Mouse (Mus musculus) intestine, embryonic 16.5 days (tissue): ENCODE results near the gene Olfr775. TPM values are rescaled to one million over a fixed set of nuclear protein-coding genes. Genes with fewer than 3 reads are reported as not detected.

Source experiments
- ATAC-seq: fragments of 200-750 bp; cut with Nextera tagmentation; 2 replicates; pipeline ENCODE4 v1.8.0; 2017; ENCODE audit warnings: moderate TSS enrichment, moderate library complexity
- H3K27ac ChIP-seq: fragments of 300-500 bp; sonication (generic); 2 replicates; pipeline ENCODE4 v1.5.1; 2014; ENCODE audit warnings: mild to moderate bottlenecking, low read length
- H3K27me3 ChIP-seq: fragments of 300-500 bp; sonication (generic); replicated peaks from 2 replicates; pipeline ENCODE4 v1.6.1; 2014; ENCODE audit warnings: low read length, control low read depth, mixed read lengths; ENCODE audit not compliant: control insufficient read depth, insufficient read depth
- H3K36me3 ChIP-seq: fragments of 300-500 bp; sonication (generic); 2 replicates; pipeline ENCODE4 v1.6.1; 2014; ENCODE audit warnings: low read length, control low read depth; ENCODE audit not compliant: control insufficient read depth, insufficient read depth
- H3K4me1 ChIP-seq: fragments of 300-500 bp; sonication (generic); 2 replicates; pipeline ENCODE4 v1.6.1; 2014; ENCODE audit warnings: low read length, control low read depth, mixed read lengths; ENCODE audit not compliant: control insufficient read depth, insufficient read depth
- H3K4me2 ChIP-seq: fragments of 300-500 bp; sonication (generic); 2 replicates; pipeline ENCODE4 v1.6.1; 2014; ENCODE audit warnings: low read depth, low read length, control low read depth
- H3K4me3 ChIP-seq: fragments of 300-500 bp; sonication (generic); 2 replicates; pipeline ENCODE4 v1.5.1; 2014; ENCODE audit warnings: mild to moderate bottlenecking, low read length
- H3K9ac ChIP-seq: fragments of 300-500 bp; sonication (generic); 2 replicates; pipeline ENCODE4 v1.6.1; 2014; ENCODE audit warnings: low read depth, low read length
- H3K9me3 ChIP-seq: fragments of 300-500 bp; sonication (generic); 2 replicates; pipeline ENCODE4 v1.6.1; 2016; ENCODE audit warnings: low read length, control low read depth; ENCODE audit not compliant: control insufficient read depth
- WGBS: fragments of 180-500 bp; shearing (Covaris S2); extraction: QIAGEN DNeasy Blood & Tissue Kit; methylation state at CpG from one replicate; pipeline ENCODE4 v1.1.7; 2014; 5-methylcytosine and 5-hydroxymethylcytosine counted together
- polyA plus RNA-seq: library from polyadenylated mRNA; unstranded; fragments of >200 nt; fragmentation: Nextera tagmentation; extraction: Ambion mirVana; gene quantifications from 2 replicates; pipeline ENCODE4 v1.2.1, GENCODE M21; 2015

Gene Olfr775
- polyA plus RNA-seq: not detected in 2 replicates

GRCm38 (mm10) chr10:129248112-129248511 lies at the start of gene Olfr775:
Gene Olfr775 (plus strand): TSS chr10:129248412.
- Histone ChIP-seq H3K9ac (no peak within 1 kb of the TSS), H3K36me3 (no peaks in the 10 kb centered on the region), H3K9me3 (no peaks in the 10 kb centered on the region), H3K4me2 (no peak within 1 kb of the TSS), H3K4me3 (no peak within 1 kb of the TSS), H3K27me3 (no peaks in the 10 kb centered on the region), H3K4me1 (no peaks in the 10 kb centered on the region), H3K27ac (no peak within 1 kb of the TSS)
- ATAC-seq: no peak
- 73% methylated on average over 3 of the region's 3 CpGs for WGBS

- no peak overlapping the region for H3K9ac ChIP-seq
- H3K4me3 ChIP-seq: no peak overlapping the region
- no peaks in the 10 kb centered on the region for H3K9me3 ChIP-seq
- H3K4me2 ChIP-seq: no peak overlapping the region
- no peak for ATAC-seq
- H3K36me3 ChIP-seq: no peaks in the 10 kb centered on the region
- 70% methylated on average over 1 of the region's 1 CpGs for WGBS
- H3K4me1 ChIP-seq: no peaks in the 10 kb centered on the region
- H3K27ac ChIP-seq: no peak overlapping the region
- H3K27me3 ChIP-seq: no peaks in the 10 kb centered on the region
Measured at GRCm38 (mm10) chr10:129230737-129231136, 17.5 kb upstream of the Olfr775 start.

- H3K9me3 ChIP-seq: no peaks in the 10 kb centered on the region
- WGBS: 65% methylated on average over 2 of the region's 2 CpGs
- H3K27ac ChIP-seq: no peak within 1 kb of the TSS
- no peak within 1 kb of the TSS for H3K4me2 ChIP-seq
- no peaks in the 10 kb centered on the region for H3K27me3 ChIP-seq
- H3K36me3 ChIP-seq: no peaks in the 10 kb centered on the region
- no peak within 1 kb of the TSS for H3K9ac ChIP-seq
- H3K4me1 ChIP-seq: no peaks in the 10 kb centered on the region
- ATAC-seq: no peak
- H3K4me3 ChIP-seq: no peak within 1 kb of the TSS
Measured at GRCm38 (mm10) chr10:129235904-129236303, 12.3 kb upstream of the Olfr775 start, which contains the start of gene Olfr774. Gene Olfr774 (plus strand): TSS chr10:129236204.

- Histone ChIP-seq H3K9ac (no peak within 1 kb of the TSS), H3K27me3 (no peaks in the 10 kb centered on the region), H3K36me3 (no peaks in the 10 kb centered on the region), H3K27ac (no peak within 1 kb of the TSS), H3K4me3 (no peak within 1 kb of the TSS), H3K9me3 (no peaks in the 10 kb centered on the region), H3K4me2 (no peak within 1 kb of the TSS), H3K4me1 (no peaks in the 10 kb centered on the region)
- ATAC-seq: no peak
Measured at GRCm38 (mm10) chr10:129258827-129259226, 10.6 kb downstream of the Olfr775 start, which contains the start of gene Olfr776. Gene Olfr776 (plus strand): TSS chr10:129259127.

- Histone ChIP-seq H3K4me2 (no peak within 1 kb of the TSS), H3K36me3 (no peaks in the 10 kb centered on the region), H3K9me3 (no peaks in the 10 kb centered on the region), H3K27me3 (no peaks in the 10 kb centered on the region), H3K9ac (no peak within 1 kb of the TSS), H3K27ac (no peak within 1 kb of the TSS), H3K4me3 (no peak within 1 kb of the TSS), H3K4me1 (no peaks in the 10 kb centered on the region)
- 94% methylated on average over 2 of the region's 2 CpGs for WGBS
- no peak for ATAC-seq
Measured at GRCm38 (mm10) chr10:129271081-129271535, 22.9 kb downstream of the Olfr775 start, which contains the start of gene Olfr777. Gene Olfr777 (minus strand): TSS chr10:129271485.

Other genes with a start within 250 kb of the Olfr775 start
- not detected in 2 replicates for gene Olfr763, start 237.6 kb upstream of the Olfr775 start, polyA plus RNA-seq
- gene Olfr764-ps1, start 208.5 kb upstream of the Olfr775 start, polyA plus RNA-seq: not detected in 2 replicates
- gene Olfr765, start 198.4 kb upstream of the Olfr775 start, polyA plus RNA-seq: not detected in 2 replicates
- gene Olfr766-ps1, start 179.4 kb upstream of the Olfr775 start, polyA plus RNA-seq: not detected in 2 replicates
- gene Olfr767, start 165.5 kb upstream of the Olfr775 start, polyA plus RNA-seq: not detected in 2 replicates
- gene Olfr768, start 149.0 kb upstream of the Olfr775 start, polyA plus RNA-seq: not detected in 2 replicates
- gene Olfr769, start 130.6 kb upstream of the Olfr775 start, polyA plus RNA-seq: not detected in 2 replicates
- not detected in 2 replicates for gene Olfr770, start 109.4 kb upstream of the Olfr775 start, polyA plus RNA-seq
- gene Olfr771, start 83.7 kb upstream of the Olfr775 start, polyA plus RNA-seq: not detected in 2 replicates
- gene Olfr772, start 70.5 kb upstream of the Olfr775 start, polyA plus RNA-seq: not detected in 2 replicates
- gene Olfr773, start 61.0 kb upstream of the Olfr775 start, polyA plus RNA-seq: not detected in 2 replicates
- gene Olfr774, start 12.2 kb upstream of the Olfr775 start, polyA plus RNA-seq: not detected in 2 replicates
- not detected in 2 replicates for gene Olfr776, start 10.7 kb downstream of the Olfr775 start, polyA plus RNA-seq
- not detected in 2 replicates for gene Olfr777, start 23.1 kb downstream of the Olfr775 start, polyA plus RNA-seq
- gene Olfr780, start 69.7 kb downstream of the Olfr775 start, polyA plus RNA-seq: not detected in 2 replicates
- gene Olfr781, start 80.4 kb downstream of the Olfr775 start, polyA plus RNA-seq: not detected in 2 replicates
- not detected in 2 replicates for gene Olfr782, start 100.4 kb downstream of the Olfr775 start, polyA plus RNA-seq
- gene Olfr784, start 135.7 kb downstream of the Olfr775 start, polyA plus RNA-seq: 0.06 TPM in 1 of 2 replicates, not detected in the other
- gene Olfr785, start 157.0 kb downstream of the Olfr775 start, polyA plus RNA-seq: not detected in 2 replicates
- not detected in 2 replicates for gene Olfr786, start 178.9 kb downstream of the Olfr775 start, polyA plus RNA-seq
- gene Olfr787, start 213.4 kb downstream of the Olfr775 start, polyA plus RNA-seq: not detected in 2 replicates
- gene Olfr788, start 222.6 kb downstream of the Olfr775 start, polyA plus RNA-seq: not detected in 2 replicates
- gene Olfr789, start 236.3 kb downstream of the Olfr775 start, polyA plus RNA-seq: not detected in 2 replicates